Mouse (Mus musculus) c-Kit-positive CD71-negative TER-119-negative erythroid progenitor cells, embryonic 14.5 days (primary cell): ENCODE data around the gene Zfp941.

Experiments
- DNase-seq: peaks from one replicate; pipeline ENCODE4 v3.0.0-alpha.2; 2013; ENCODE audit warnings: low read depth

The Zfp941 gene

GRCm38 (mm10) chr7:140821653-140822329 is at the start of gene Zfp941:
Gene Zfp941 (minus strand): TSS chr7:140822178.
- DNase-seq, result no peak

DNA sequence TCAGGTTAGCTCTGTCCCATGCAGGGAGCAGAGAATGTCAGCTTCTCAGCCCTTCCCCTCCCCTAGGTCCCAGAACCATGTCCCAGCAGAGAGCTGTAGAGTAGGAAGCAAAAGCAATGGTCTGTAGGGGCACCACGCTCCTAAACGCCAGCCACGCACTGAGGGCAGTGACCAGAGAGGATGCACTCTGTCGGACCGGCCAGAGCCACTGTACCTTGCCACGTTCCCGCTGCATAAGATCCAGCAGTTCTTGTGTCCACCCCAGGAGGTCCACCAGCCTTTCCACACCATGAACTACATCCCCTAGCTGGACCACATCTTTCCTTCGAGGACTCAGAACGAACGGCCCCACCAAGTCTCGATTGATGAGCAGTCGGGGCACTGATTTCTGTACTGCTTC is 42.8 kb upstream of the Zfp941 start:
- no peak for DNase-seq

- DNase-seq, result no peak
These were observed 38.8 kb upstream of the Zfp941 start for GRCm38 (mm10) chr7:140860728-140861127.

DNA sequence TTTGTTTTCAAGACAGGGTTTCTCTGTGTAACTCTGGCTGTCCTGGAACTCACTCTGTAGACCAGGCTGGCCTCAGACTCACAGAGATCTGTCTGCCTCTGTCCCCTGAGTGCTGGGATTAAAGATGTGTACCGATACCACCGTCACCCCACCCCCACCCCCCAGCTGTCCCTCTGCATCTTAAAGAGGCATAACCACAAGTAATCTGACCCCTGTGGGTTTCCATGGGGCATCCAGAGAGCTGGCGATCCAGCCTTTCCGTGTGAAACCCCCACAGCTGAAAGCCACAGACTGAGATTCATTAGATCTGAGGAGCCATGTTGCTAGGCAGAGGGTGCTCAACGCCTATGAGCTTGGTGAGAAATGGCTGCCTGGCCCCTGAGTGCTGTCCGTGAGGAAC is 38.0 kb upstream of the Zfp941 start:
- DNase-seq, result no peak

- DNase-seq, result no peak
These were observed 36.8 kb upstream of the Zfp941 start for GRCm38 (mm10) chr7:140858746-140859145.

- DNase-seq, result no peak
These were observed 35.9 kb upstream of the Zfp941 start, which contains the start of gene Bet1l for GRCm38 (mm10) chr7:140857550-140858505. Gene Bet1l (minus strand): TSS chr7:140857577.

DNA sequence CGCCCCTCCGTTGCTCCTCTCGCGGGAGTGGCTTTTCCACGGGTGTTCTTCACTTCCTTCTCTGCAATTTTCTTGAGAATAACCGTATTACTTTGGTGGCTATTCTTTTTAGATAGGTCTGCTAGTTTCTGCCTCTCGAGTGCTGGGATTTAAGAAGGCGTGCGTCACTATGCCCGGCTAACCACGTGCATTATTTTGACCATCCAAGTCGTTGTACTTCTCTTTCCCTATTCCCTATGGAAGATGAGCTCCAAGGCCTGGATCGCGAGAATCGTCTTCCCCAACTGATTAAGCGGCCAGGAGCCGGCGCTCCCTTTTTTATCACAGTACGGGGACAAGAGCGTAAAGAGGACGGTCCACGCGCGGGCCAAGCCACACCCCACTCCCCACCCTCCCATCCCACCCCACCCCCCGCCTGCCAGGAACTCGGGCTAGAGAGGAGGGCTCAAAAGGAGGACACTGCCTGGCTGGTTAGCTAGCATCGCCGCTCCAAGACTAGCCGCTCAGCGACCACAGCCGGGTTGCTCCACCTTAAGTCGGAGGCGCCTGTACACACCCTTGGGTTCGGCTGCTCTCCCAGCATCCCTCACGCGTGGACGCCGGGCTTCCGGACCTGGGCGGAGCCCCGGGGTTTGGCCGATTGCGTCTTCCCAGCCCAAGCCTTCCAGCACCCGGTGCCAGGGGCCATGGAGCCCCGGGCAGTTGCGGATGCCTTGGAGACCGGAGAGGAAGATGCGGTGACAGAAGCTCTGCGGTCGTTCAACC is 35.0 kb upstream of the Zfp941 start, which contains the start of gene Ric8a:
Ric8a (plus strand) TSS at position 173 of the 765 bp plus-strand sequence.
- peak; percentile 74 for DNase-seq

DNA sequence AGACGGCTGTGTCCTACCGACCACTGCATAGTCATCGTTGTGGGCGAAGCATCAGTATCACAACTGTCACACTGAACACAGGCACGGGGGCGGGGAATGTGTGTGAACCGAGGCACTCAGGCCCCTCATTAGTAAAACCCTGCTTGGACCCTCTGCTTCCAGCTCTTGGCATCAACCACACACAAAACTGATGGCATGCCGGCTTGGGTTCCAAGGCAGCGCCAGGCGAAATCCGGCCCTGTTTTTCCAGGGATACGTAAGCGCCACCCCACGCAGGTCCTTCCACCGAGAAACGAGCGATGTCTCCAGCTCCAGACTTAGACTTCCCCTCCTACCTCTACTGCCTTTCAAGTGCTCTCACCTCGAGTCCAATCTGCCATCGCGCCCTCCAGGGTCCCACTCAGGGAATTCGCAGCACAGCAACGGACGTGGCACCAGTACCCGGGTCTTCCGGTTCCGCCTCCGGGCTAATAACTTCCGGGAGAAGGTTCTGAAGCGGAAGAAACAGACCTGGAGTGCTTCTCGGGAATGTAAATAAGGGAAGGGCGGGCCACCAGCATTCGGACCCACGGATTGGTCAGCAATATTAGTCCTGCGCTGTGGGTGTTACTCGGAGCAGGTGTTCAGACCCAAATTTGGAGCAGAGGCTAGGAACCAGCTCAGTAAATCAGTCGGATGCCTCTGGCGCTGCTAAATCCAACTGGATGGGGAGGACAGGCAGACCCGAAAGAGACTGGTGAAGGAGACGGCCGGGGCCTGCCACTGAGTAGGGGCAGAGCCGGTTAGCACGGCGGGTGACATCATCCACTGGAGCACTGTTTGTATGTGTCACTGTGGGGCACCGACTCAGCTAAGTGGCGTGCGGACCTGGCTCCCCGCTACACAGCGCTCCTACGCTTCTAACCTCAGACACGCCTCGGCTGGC is 34.1 kb upstream of the Zfp941 start, which contains the start of gene Gm45785:
Gm45785 (minus strand) TSS at position 472 of the 925 bp plus-strand sequence.
- peak; percentile 82 for DNase-seq

DNA sequence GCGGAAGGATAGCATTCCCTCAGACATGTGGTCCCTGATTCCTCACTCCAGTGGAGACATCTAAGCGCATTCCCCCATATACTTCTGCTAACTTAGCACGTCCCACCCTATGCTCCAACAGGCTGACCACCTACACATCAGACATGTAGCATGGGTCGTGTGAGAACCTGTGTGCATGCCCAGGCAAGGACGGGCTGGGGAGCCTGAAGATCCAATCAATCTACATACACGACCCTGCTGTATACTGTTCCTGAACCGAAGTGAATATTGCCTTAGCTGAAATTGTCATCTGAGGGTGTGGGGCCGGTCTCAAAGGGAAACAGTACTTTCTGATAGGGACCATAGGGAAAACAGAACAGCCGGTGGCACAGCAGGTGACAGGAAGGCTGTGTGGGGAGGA is 33.2 kb upstream of the Zfp941 start:
- no peak for DNase-seq

DNA sequence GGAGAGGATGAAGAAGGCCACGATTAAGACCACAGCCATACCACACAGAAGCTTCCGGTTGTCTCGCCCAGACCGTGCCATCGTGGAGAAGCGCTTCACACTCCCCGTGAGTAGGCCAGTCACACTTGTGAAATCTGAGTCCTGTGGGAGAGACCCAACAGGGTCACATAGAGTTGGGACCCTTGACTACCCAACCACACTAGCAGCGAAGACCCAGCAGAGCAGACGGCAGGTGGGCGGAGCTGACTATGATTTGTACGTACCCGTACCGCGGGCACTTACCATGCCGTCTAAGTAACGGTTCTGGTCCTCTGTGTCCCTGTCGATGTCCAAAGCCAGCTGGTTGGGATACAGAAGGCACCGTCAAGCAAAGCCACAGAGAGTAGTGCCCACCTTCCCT is 32.5 kb upstream of the Zfp941 start:
- DNase-seq, result no peak

DNA sequence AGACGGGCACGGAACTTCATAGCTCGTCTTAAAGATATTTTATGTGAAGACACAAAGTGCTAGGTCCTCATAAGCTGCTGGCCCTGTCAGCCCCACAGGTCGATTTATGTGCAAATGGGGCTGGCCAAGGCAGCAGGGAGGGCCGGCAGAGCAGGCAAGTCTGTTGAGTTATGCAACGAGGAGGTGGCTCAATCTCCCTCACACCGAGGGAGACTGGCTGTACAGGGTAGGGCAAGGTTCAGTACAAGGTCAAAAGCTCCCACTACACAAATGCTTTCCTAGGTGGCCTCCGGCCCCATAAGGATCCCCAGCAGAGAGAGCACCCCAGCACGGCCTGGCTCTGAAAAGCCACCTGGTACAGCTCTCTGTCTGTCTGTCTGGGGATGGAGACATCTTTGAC is 31.4 kb upstream of the Zfp941 start:
- DNase-seq, result no peak

GRCm38 (mm10) chr7:140851916-140852315 is 29.9 kb upstream of the Zfp941 start:
- DNase-seq, result no peak

DNA sequence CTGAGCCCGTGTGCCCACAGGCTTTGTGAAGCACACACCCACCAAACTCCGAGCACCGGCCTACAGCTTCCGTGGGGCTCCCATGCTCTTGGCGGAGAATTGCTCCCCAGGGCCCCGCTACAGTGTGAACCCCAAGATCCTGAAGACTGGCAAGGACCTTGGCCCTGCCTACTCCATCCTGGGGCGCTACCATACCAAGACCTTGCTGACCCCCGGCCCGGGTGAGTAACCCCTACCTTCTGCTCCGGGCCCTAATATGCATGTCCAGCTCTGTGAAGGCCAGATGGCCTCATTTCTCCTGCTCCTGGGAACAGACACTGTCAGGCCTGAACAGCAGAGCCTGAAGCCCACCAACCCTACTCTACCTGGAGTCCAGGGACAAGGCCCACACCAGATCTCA is 26.6 kb upstream of the Zfp941 start:
- no peak for DNase-seq

DNA sequence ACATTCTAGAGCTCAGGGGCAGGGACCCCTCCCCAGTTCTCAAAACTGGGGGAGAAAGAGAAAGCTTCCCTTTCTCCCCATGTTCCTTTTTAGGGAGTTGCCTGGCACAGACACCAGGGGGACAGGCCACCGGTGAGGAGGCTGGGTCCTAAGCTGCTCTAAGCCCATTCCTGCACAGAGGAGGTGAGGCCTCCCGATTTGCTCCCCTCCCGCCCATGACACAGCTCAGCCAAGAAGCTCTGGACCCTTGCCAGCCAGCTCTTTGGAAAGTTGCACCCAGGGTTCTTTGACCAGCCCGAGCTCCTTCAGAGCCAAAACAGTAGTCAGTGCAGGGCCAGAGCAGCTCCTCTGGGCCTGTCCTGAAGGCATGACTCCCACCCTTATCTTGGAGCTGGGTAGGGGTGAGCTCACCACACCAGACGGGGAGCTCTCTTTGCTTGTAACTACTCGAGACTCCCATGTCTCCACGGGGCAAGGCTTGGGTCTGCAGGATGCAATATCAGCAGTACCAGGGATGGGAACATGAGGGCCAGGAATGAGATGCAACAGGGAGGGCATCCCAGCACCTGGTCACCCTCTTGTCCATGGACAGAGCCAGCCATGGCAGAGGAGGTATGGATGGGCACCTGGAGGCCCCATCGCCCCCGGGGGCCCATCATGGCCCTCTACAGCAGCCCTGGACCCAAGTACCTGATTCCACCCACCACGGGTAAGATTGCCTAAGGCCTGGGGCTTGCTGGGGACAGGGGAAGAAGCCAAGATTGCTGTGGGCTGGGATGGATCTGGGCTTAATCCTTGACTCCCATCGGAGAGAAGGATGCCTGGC is 26.0 kb upstream of the Zfp941 start, which contains the start of gene Odf3:
Odf3 (plus strand) TSS at position 51 of the 826 bp plus-strand sequence.
- no peak for DNase-seq

GRCm38 (mm10) chr7:140846676-140847075 is 24.7 kb upstream of the Zfp941 start:
- no peak for DNase-seq

- no peak for DNase-seq
These were observed 23.7 kb upstream of the Zfp941 start for GRCm38 (mm10) chr7:140845683-140846082.

DNA sequence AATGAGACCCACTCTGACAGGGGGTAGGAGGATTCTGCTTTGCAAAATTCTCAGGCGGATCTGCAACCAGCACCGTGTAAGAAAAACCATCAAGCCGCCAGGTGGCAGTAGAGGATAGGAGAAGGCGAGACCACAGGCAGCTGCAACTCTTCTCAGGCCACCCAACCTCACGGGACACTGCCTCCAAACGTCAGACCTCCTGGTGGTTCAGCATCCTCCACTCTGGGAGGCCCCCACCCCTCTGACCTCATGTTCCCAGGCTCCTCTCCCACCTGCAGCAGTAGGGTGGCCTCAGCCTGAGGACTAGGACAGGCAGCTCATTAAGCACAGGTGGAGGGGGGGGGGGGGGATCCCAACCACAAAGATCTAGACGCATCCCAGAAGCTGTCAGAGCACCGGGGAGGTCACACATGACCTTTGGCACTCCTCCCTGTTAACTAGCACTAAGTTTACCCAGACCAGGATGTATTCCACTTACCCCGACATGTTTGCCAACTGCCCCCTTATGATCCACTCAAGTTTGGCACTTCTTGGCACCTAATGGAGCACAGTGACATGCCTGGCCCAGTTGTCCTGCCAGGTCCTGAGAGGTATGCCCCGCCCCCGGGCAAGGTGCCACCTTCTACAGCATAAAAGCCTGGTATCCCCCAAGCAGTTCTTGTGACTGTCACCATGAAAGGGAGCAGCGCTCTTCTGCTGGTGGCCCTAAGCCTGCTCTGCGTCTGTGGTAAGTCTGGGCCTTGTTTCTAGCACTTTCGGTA is 23.1 kb upstream of the Zfp941 start, which contains the start of gene Scgb1c1:
Scgb1c1 (plus strand) TSS at position 643 of the 761 bp plus-strand sequence.
- DNase-seq, result peak; percentile 88

GRCm38 (mm10) chr7:140843806-140844205 is 21.8 kb upstream of the Zfp941 start:
- DNase-seq, result no peak
